Mouse (Mus musculus) kidney, adult 2 months (tissue): ENCODE data around the gene Adipor2.

Experiments used
- CTCF ChIP-seq: fragments of 200-500 bp; conservative IDR thresholded peaks from 2 replicates; pipeline ENCODE4 v1.5.1; 2011; ENCODE audit warnings: low read depth, mild to moderate bottlenecking, control low read depth, low read length, moderate library complexity, mixed read lengths; ENCODE audit not compliant: insufficient read depth, insufficient read length
- POLR2A ChIP-seq: fragments of 200-500 bp; IDR thresholded peaks from one replicate; pipeline ENCODE4 v1.6.1; 2011; ENCODE audit warnings: low read depth, low read length, control low read depth

- TF ChIP-seq CTCF (no peak), POLR2A (no peak)
These were observed 102.6 kb downstream of the Adipor2 start for GRCm38 (mm10) chr6:119314751-119315476.
